Mouse (Mus musculus) embryo, embryonic 9.5 days (tissue): ENCODE measurements around the gene Pabpc1l.
"Not testable (repeated sequence)": the region's sequence is repeated elsewhere in the genome, so short reads cannot be mapped to it uniquely, and the experiment has no call there.

Experiments
- DNase-seq: peaks from one replicate; pipeline ENCODE4 v3.0.0-alpha.2; 2017; ENCODE audit errors: extremely low spot score

Pabpc1l gene

DNA sequence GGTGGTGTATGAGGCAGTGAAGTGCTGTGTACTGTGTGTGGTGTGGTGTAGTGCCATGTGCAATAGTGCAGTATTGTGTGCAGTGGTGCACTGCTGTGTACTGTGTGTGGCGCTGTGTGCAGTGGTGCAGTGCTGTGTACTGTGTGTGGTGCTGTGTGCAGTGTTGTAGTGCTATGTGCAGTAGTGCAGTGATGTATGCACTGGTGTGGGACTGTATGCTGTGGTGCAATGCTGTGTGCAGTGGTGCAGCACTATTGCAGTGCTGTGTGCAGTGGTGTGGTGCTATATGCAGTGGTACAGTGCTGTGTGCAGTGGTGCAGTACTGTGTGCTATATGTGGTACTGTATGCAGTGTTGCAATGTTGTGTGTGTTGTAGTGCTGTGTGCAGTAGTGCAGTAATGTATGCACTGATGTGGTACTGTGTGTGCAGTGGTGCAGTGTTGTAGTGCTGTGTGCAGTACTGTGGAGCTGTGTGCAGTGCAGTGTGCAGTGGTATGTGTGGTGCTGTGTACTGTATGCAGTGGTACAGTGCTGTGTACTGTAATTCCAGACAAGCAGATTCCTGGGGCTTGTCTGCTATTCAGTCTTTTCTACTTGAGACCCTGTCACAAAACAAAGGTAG is 13.3 kb downstream of the Pabpc1l start:
- no peak for DNase-seq

DNA sequence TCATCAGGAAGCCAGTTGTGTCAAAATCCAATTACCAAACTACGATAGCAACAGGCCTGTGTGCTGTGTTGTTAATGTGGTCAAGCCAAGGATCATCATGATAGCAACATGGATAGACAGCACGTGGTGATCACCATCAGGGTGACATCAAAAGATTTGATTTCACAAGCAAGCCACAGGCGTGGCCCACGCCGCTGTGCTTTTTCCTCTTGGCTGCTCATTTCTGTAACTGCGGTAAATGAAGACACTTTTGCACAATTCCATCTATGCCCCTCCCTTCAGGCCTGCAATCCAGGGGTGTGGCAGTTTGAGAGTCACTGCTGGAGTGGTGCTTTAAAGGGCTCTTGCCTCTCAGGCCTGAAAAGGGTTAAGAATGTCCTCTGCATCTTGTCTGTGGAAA is 15.7 kb downstream of the Pabpc1l start:
- no peak for DNase-seq

- no peak for DNase-seq
These were observed 16.3 kb downstream of the Pabpc1l start for GRCm38 (mm10) chr2:164041523-164041922.

GRCm38 (mm10) chr2:164047197-164047690 is 22.0 kb downstream of the Pabpc1l start:
- peak; percentile 43 for DNase-seq

- no peak for DNase-seq
These were observed 28.5 kb downstream of the Pabpc1l start for GRCm38 (mm10) chr2:164053767-164054166.

DNA sequence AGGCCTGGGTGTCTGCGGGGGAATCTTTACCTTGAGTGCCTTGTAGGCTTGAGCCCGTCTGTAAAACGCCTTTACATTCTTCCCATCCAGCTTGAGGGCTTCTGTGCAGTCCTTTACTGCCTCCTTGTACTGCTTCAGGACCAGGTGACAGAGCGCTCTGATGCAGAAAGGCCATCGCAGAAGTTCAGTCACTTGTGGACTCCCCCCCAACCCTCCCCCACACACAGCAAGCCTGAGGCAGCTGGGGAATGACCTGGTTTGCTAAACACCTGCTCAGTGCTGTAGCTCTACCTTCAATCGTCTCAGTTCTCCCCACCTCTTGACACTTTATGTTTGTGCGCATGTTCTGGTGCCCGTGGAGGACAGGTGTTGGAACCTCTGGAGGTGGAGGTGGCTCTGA is 29.4 kb downstream of the Pabpc1l start:
- no peak for DNase-seq

DNA sequence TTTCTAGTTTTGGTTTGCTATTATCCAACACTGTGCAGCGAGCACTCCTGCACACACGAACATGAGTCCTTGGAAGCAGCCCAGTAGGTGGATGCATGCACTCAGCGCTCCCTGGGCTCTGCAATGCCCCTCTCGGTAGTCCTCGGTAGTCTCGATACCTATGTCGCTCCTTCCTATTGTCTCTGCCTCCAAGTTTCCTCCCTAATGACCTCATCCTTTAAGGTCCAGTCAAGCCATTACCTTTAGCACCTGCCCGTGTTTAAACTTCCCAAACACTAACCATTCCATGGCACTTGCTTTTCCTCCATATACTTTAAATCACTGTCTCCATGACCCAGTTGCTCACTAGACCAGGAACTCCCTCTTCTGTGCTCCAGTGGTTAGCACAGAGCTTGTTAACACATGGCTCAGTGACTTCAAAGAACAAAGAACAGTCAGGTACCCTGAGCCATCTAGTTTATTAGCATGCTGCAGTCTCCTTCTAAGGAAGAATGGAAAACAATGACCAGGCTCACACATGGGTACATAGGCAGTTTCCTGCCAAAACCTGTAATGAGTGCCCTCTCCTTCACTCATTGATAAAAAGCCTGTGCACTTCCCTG is 34.5 kb downstream of the Pabpc1l start:
- DNase-seq: no peak

GRCm38 (mm10) chr2:164070142-164070764 is 45.0 kb downstream of the Pabpc1l start, which contains the start of gene Stk4:
Stk4 (plus strand) TSS chr2:164070322.
- no peak for DNase-seq

- DNase-seq: peak; percentile 99
These were observed 45.7 kb downstream of the Pabpc1l start, which contains the start of gene Tomm34 for GRCm38 (mm10) chr2:164070765-164071436. Tomm34 (minus strand) TSS chr2:164071169.

DNA sequence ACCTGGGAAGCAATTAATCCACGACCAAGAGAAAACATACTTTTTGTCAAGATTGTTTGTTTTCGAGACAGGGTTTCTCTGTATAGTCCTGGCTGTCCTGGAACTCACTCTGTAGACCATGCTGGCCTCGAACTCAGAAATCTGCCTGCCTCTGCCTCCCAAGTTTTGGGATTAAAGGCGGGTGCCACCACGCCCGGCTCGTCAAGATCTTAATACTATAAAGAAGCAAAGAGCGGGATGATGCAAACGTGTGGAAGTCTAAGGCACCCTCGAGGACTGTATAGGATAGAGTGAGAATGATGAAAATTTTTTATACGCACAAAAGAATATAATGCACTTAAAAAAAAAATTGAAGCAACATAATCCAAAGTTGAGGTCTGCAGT is 46.2 kb downstream of the Pabpc1l start:
- not testable (repeated sequence) for DNase-seq

DNA sequence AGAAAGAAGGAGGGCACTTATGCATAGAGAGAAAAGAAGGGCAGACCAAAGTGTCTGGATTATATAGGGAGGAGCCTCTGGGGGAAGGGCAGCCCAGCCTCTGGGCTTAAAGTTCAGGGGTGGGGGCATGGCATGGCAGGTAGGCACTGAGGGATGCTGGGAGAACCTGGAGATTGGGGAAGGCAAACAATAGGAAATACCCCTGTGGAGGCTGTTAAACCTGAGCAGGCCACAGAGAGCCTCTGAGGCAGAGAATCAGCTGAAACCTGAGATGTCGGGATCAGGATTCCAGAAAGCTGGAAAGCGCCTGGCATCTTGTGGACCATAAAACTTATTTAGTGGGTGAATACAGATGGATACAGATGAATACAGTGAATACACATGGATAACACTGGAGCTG is 46.9 kb downstream of the Pabpc1l start:
- no peak for DNase-seq

DNA sequence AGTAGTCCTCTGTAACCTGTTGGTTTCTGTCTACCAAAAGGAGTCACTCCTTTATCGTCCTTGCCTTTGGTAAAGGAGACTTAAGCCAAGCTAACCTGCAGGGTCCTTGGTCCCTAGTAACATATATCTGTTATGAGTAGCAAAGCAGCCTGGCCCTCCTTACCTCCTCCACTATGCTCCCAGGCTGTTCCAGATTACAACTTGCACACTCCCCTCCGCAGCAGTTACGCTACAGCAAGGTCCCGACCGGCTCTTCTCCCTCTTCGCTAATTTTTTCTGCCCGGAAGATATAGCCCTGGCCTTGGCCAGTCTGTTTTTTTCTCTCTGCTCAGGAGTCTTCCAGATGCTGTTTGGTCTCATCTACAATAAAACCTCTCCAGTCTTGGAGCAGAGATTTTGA is 47.9 kb downstream of the Pabpc1l start:
- no peak for DNase-seq

DNA sequence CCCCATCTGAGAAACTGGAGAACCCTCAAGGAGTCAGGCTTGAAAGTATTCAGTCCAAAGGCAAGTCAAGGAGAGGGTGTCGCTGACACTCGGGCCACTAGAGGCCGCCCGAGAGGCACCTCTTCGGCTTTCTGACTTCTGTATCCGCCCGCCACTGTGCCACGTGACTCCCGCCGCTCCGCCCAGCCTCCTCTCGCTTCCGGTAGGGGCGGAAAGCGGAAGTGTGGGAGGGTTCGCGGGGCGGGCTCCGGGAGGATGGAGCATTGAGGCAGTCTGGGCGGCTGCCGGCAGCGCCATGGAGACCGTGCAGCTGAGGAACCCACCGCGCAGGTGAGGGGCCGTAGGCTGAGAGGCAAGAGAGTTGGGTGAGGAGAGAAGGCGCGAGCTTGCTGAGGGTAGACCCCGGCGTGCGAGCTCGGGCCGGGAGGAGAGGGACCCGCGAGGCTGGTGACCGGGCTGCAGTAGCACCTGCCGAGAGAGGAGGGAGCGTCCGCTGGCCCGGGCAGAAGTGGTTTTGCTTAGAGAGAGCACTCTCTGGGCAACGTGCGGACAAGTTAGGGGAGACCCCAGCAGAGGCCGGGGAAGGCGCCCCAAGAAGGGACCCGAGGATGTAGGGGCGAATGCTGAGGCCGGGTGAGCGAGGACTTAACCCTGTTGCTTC is 48.8 kb downstream of the Pabpc1l start:
- peak; percentile 98 for DNase-seq

DNA sequence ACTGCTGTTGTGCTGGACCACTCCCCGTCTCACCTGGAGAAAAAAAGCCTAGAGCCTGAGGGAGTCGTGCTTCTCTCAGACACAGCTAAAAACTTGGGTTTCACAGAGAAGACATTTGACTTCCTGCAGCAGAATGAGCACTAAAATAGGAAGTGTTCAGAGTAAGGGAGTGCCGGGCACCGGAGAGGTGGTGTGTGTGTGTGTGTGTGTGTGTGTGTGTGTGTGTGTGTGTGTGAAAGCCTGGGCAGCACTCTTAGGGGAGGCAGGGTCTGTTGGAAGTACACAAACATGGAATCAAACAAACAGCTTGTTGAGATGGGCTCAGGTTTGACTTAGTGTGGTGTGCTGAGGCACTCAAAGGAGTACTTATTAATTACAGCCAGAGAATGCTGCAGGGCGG is 49.8 kb downstream of the Pabpc1l start:
- DNase-seq: no peak

DNA sequence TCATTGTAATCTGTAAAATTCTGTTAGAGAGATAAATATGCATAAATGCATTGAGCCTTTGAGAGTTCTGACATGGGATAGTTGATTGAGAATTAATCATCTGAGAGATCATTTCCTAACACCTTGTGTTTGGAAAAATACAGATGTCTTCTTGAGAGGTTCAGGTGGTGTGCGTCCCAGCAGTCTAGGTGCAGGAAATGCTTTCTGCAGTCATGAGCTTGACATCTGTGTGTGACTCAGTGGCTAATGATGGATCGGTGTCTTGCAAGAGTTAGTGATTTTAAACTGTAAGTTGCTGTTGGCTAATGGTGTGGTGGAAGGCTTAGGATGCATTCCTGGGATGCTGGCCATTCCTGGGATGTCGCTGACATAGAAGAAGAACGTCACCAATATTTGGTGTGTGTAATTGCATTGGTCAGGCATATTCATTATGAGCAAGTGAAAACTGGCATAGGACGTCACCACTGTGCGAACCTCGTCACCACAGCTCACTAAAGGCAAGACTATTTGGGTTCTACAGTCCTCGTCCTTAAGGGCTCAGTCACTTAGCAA is 51.7 kb downstream of the Pabpc1l start:
- no peak for DNase-seq

GRCm38 (mm10) chr2:164077875-164078274 is 52.6 kb downstream of the Pabpc1l start:
- no peak for DNase-seq

- DNase-seq: no peak
These were observed 54.2 kb downstream of the Pabpc1l start for GRCm38 (mm10) chr2:164079488-164079887.

DNA sequence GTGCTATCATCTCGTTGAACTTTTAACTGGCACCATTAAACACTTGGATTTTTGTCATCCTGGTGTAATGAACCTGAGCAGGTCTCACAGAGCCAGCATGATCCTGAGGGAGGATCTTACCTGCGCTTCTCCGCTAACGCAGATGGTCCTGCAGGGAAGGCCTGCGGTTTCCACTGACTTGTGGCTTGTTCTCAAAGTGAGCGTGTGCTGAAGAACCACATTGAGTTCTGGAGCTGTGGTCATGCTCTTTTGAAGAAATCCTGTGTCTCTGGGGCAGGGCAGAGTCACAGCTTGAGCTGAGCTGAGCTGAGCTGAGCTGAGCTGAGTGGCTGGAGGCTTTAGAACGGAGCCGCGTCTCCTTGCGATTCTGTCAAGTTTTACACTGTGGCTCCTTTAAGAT is 56.3 kb downstream of the Pabpc1l start:
- no peak for DNase-seq

DNA sequence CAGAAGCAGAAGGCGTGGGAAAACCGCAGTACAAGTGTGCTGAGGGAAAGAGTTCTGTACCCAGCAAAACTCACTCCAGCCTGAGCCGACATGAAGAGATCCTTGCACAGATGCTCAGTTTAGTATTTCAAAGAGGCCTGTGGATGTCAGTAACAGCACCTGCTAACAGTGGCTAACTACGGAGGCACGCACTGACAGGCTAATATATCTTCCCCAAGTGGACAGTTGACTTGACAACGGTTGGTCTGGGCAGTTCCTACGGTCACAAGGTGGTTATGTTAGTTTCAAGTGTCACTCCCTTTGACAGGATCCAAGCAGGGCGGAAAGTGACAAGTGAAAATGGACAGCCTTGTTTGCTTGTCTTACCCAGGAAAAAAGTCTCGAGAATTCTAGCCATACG is 56.9 kb downstream of the Pabpc1l start:
- no peak for DNase-seq

DNA sequence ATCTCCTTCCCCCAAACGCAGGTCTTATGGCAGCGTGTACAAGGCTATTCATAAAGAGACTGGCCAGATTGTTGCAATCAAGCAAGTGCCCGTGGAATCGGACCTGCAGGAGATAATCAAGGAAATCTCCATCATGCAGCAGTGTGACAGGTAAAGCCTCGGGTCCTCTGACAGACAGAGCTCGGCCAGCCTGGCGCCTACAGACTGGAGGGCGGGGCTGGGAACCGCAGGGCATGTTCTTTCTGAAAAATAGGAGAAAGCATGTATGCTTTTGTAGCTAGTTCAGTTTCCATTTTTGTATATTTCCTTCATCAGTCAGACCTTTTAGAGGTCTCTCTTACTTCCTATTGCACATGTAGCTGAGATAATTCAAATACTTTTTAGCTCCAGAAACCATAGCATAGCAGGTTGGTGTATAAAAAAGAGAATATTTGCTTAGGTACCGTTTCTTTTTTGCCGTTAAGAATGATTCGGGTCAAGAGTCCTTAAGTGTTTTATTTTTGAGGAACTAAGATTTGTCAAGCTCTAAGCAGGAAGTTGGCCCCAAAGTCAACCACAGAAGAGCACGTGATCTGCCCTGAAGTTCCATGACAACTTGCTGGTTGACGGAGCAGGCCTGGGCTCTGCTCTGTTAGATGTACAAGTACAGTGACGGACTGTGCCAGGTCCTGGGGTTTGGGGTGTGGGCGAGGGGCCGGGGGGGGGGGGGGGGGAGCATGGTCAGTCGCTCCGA is 58.5 kb downstream of the Pabpc1l start:
- DNase-seq: no peak

GRCm38 (mm10) chr2:164084342-164084700 is 59.1 kb downstream of the Pabpc1l start:
- DNase-seq: no peak
